Mouse (Mus musculus) right cerebral cortex, postnatal 10 days (tissue): ENCODE data around the gene Supt6.

Source experiments
- DNase-seq, 2 experiments: peaks; one replicate each; pipeline ENCODE4 v3.0.0; 2021; ENCODE audit warnings: low spot score in 2 of 2

Supt6 gene

DNA sequence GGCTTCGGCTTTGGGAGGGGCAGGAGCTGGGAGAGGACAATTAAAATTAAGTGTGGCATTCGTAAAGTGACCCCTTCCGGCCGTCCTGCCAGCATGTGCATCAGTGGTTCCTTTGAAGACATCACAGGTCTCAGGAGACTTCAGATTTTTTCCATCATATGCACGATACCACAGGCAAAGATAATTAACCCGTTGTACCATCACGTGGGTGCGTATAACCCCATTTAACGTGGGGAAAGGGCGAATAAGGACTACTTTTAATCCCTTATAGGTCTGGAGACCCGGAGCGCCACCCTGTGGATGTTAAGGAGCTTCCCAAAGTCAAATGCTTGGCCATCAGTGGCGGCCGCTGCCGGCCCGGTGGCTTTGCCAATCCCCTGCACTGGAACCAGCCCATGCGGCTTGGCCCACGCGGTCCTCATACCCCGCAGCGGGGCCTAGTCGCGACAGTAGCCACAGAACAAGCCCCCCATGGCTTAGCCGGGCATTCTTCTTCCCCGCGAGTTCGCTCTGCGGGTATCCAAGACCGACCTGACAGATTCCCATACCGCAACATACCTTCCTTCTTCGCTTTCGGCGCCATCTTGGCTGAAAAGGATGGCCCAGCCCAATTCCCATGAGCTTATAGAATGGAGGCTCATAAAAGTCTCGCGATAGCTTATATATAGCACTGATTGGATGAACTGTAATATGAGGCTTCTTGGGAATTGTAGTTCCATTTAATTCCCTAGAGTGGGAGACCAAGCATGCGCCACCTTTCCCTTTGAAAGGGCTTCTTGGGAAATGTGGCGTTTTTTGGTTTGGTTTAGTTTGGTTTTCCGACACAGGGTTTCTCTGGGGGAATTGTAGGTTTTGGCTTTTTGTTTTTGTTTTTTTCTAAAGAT lies 62.6 kb downstream of the Supt6 start, which contains the start of gene Rpl23a:
Gene Rpl23a (minus strand): TSS at position 624 of the 884 bp plus-strand sequence.
- peak; percentile 89 to 92 for DNase-seq

DNA sequence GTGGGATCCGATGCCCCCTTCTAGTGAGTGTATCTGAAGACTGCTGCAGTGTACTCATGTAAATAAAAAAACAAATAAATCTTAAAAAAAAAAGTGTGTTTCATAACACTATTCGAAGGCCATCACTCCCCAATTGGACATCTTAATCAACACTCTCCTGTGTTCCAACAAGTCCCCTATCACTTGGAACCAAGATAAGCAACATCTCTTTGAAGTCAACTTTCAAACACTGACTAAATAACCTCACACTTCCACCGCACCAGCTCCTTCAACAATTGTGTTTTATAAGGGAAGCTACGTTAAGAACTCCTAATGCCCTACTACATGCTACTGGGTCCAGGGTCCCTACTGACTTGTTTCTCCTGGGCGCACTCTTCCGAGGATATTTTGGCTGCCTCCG lies 63.3 kb downstream of the Supt6 start:
- no peak for DNase-seq

DNA sequence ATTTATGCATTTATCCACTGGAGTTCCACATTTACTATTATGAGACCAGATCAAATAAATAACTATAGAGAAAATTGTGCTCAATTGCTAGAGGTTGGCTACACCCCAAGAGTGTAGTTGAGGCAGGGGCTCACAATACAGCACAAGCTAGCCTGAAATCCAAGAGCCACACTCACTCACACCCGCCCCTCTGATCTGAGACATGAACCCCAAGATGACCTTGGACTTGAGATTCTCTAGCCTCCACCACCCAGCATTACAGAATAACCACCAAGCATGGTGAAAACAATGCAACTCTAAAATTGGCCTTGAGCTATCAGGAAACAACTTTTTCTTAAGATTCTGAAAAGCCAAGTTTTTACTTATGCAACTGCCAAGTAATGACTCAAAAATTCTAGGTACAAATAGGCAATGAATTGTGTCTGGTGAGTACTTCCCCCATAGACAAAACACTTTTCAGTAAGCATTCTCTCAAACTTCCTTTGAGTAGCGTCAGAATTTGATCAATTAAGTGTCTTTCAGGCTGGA lies 63.9 kb downstream of the Supt6 start:
- DNase-seq, result no peak

DNA sequence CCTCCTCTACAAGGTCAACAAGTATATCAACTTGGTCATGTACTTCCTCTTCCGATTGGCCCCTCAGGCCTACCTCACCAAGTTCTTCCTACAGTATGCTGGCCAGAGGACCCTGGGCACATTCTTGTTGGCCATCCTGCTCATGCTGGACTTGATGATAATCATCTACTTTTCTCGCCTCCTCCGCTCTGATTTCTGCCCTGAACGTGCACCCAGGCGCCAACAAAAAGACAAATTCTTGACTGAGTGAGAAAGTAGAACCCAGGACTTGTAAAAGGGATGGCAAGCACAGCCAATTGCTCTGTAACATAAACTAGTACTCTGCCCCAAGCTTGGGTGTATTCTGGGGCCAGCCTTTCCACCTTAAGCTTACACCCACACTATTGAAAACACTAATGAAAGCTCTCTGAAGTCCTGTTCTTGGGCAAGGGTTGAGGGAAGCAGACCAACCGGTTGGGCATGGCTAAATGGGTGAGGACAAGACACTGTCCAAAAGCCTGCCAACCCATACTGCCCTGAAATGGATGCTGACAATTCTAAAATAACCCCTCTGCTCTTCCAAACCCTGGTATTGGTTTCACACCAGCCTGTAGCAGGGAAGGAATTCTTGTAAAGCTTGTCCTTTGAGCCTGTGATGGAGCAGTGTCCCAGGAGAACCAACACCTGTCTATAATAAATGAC lies 65.6 kb downstream of the Supt6 start:
- no peak for DNase-seq

DNA sequence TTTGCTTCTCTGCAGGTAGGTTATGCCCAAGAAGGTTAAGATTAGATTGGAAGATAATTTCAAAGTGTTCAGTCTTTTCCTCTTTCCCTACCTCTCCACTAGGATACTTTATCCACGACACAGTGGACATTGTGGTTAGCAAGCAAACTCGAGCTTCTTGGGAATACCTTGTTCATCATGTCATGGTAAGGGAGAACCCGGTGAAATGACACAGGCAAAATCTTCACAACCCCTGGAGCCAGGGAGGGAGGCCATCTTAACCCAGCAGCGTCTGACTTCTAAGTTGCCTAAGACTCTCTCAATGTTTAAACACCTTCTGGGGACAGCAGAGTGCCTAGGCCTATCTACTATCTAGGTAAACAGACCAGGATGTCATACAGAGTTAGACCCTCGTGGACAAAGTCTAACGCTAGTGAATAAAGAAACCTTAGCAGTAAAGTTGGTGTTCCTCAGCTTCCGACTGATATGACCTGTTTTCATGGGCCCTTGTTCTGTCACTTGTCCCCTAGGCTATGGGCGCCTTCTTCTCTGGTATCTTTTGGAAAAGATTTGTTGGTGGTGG lies 66.3 kb downstream of the Supt6 start:
- DNase-seq, result no peak

DNA sequence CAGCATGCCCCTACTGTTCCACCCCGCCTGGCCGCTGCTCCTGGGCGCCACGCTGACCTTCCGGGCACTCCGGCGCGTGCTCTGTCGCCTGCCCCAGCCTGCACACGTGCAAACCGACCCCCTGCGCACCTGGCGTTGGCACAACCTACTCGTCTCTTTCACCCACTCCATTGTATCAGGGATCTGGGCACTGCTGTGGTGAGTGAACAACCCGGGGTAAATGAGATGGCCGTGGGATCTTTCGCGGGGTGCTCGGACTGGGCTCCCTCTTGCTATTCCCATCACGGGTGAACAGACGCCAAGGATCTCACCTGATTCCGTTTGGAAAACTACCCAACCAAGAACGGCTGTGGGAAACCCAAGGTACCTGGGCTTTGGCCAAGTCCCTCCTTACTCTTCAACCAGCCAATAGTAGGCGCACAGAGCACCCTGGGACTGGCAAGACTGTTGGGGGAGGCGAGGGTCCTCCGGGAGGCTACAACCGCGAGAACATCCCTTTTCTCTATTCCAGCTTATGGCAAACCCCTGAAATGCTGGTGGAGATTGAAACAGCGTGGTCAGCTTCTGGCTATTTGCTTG lies 66.8 kb downstream of the Supt6 start:
- DNase-seq, result peak; percentile 86 to 90

DNA sequence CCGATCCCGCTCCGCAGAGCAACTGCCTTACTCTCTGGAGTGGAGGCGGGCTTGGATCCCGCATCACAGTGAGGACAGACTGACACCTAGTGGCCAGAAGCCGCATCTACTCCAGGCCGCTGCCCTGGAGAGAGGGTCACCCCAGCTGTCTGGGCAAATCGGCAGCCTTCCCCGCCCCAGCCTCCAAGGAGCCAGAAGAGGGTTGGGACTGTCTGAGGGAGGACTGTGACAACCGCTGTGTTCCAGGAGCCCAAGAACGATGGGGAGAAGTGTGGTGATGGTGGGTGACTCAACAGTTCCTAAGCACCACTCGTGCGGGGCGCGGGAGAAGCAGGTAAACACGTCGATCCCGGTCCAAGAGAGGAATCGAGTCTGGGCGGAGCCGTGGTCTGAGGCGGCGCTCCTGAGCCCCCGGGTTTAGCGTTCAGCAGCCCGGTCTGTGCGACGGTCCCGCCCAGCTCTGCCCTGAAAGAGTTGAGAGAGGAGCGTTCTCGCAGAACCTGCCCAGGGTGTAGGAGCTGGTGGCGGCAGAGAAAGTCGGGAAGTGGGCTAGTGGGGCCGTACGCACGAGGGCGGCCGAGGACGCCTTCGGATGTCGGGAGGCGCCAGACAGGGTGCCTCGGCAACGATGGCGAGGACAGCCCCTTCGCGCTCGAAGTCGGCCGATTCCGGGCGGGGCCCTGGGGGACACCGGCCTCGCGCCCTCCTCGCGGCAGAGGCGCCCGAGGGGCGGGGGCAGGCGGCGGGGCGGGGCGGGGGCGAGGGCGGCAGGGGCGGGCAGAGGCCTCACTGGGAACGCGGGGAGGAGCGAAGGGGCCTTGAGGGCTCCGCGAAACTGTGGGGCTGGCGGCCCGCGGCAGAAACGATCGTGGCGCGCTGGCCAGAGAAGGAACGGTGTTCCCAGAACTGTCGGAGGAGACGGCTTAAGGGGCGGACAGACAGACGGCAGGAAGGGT lies 67.6 kb downstream of the Supt6 start:
- peak; percentile 94 to 95 for DNase-seq

DNA sequence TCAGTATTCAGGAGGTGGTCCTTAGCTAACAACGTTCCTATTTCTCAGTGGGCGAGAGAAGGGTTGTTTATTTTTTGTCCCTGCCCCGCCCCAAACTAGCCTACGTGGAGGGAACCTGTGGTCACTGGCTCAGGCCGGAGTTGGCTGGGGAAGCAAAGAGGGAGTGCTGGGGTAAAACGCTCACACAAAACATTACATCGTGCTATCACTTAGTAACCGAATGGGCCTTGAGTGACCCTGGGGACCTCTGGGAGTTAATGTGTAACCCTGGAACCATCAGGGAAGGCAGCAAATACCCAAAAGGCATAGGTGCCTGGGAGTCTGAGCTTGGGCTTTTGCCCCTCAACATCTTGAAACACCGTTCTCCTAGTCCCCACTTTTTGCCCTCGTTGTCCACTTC lies 68.3 kb downstream of the Supt6 start:
- DNase-seq, result no peak

DNA sequence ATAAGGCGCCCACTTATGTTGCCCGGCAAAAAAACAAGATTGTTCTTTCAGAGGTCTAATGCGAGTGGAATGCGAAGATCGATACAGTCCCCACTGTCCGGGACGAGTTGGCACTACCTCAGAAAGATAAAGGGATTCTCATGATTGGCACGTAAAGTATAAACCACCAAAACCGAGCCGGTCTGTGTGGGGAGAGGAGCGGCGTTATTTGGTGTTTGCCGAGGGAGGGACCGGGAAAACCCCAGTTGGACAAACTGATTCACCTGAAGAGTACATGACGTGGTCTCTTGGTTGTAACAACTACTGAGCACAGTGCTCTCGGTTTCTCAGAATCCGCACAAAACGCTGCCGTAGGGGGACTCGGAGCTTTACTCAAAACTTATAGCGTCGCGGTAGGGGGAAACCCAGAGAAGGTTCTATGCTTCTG lies 68.9 kb downstream of the Supt6 start:
- DNase-seq, result peak in 1 of 2 experiments; percentile 33

DNA sequence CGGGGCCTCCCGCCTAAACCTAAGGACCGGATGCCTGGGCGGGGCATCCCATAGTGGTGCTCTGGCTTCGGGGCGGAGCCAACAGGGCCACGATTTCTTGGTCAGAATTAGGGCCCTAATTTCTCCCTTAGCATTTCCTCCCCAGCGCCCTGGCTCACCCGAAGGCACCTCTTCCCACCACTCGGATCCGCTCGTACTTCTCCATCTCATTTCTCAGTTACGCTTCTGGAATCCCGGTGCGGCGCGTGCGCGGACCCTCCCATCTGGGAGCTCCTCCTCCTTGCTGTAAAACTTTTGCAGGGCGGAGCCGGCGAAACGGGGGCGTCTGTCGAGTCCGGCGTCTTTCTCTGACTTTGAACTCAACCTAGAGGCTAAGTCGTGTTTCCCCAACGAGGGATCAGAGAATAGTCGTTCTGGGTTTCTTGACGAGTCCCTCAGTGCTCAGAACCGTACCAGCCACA lies 69.4 kb downstream of the Supt6 start, which contains the start of the genes Nek8 and Tlcd1:
Gene Nek8 (minus strand): TSS at position 274 of the 461 bp plus-strand sequence.
Gene Tlcd1 (plus strand): TSS at position 310 of the 461 bp plus-strand sequence.
- DNase-seq, result peak; percentile 87 to 89

DNA sequence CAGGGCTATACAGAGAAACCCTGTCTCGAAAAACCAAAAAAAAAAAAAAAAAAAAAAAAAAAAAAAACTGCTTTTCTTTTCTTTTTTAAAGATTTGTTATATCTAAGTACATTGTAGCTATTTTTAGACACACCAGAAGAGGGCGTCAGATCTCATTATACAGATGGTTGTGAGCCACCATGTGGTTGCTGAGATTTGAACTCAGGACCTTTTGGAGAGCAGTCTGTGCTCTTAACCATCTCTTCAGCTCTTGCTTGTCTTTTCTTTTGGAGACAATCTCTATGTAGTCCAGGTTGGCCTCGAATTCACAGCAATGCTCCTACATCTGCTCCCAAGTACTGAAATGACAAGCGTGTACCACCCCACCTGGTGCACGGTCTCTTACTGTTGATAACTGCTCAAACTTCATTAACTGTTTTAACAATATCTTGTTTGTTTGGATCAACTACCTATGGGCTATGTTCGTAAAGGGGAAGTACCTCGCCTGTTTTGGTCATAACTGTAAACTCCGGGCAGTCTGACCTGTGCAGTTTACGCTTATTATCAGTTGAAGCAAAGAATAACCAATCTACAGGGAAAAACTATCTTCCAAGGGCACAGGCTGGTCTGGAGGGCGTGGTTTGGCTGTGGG lies 69.9 kb downstream of the Supt6 start:
- no peak for DNase-seq

DNA sequence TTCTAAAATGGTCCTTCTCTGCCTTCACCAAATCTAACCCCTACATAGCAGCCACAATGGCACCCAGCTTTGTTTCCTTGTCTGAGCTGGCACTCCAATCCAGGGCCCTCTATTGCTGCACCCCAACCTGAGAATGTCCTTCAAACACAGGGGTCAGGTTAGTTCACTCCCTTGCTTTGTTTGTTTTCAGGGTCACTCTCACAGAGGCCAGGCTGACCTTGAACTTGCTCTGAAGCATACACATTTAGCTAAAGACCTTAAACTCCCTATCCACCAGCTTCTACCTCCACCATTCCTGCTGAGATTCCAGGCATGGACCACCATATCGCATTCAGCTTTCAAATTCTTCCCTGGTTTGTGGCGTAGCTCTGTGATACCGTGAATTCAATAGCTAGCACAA lies 71.3 kb downstream of the Supt6 start:
- no peak for DNase-seq

DNA sequence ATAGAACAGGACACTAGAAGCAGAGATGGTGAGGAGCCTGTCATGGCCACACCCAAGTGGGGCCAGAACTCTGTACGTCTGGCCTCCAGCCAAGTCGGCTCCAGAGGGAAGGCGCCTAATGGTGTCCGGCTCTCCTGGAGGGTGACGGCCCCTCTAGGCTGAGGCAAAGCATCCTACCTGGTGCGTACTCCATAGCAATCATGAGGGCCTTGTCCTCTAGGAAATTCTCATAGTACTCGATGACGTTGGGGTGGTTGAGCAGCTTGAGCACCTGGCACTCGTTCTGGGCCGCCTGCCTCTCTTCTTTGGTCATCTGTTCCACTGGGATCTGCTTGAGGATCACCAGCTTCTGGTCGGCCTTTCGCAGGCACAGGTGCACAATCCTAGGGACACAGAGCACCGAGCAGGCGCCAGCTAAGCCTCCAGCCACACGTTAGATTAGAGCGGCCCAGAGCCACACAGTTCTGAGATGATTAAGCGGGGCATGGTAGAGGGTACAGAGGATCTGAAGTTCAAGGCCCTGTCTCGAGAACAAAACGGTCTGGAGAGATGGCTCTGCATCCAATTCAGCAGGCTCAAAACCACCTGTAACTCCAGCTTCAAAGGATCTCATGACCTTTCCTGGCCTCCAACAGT lies 72.9 kb downstream of the Supt6 start:
- DNase-seq, result no peak

DNA sequence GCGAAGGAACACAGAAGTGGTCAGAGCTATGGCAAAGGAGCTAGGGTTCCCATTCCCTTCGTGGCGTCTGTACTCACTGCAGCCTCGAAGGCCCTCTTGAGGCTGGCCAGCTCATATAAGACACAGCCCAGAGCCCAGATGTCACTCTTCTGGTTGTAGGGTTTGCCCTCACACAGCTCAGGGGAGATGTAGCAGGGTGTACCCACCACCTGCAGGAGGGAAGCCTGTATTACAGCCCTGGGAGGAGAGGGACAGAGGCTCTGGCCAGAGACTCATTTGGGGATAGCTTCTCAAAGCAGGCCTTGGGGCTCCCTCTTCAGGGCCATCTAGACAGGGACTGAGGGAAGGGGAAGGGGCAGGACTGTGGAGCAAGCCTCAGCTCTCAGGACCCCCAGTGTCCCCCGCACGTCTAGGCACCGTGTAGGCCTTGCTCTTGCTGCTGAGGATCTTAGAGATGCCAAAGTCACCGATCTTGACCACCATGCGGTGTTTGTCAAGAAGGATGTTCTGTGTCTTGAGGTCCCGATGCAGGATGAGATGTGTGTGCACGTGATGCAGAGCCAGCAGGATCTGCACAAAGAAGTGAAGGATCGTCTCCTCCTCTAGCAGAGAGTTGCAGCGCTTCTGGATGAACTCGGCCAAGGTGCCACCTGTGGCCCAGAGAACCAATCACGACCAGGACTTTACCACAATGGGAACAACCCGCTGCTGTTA lies 73.6 kb downstream of the Supt6 start:
- DNase-seq, result peak in 1 of 2 experiments; percentile 38

DNA sequence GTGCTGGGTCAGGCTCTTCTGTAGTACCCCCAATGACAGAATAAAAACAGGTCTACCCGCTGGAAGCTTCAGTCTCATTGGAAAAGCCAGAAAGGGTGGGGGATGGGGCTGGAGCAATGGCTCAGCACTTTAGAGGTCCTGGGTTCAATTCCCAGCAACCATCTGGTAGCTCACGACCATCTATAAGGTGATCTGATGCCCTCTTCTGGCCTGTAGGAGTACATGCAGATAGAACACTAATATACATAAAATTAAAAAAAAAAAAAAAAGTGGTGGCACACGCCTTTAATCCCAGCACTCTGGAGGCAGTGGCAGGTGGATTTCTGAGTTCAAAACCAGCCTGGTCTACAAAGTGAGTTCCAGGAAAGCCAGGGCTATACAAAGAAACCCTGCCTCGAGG lies 74.5 kb downstream of the Supt6 start:
- DNase-seq, result no peak

DNA sequence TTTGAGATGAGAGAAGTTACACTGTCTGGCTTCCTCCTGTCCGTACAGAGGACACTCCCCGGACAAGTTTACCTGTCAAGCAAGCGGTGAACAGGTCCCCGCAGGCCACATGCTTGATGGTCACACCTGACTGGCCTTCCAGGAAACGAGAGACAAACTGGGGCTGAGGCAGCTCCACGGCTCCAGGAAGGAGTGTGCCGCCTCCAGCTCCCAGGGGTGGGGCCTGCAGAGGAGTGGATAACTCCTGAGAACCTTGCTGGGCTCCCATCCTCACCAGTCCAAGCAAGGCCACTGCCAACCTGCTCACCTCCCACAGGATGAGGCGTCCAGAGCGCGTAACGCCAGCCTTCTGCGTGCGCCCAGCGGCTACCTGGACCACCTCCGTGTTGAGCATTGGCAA lies 75.5 kb downstream of the Supt6 start:
- no peak for DNase-seq

DNA sequence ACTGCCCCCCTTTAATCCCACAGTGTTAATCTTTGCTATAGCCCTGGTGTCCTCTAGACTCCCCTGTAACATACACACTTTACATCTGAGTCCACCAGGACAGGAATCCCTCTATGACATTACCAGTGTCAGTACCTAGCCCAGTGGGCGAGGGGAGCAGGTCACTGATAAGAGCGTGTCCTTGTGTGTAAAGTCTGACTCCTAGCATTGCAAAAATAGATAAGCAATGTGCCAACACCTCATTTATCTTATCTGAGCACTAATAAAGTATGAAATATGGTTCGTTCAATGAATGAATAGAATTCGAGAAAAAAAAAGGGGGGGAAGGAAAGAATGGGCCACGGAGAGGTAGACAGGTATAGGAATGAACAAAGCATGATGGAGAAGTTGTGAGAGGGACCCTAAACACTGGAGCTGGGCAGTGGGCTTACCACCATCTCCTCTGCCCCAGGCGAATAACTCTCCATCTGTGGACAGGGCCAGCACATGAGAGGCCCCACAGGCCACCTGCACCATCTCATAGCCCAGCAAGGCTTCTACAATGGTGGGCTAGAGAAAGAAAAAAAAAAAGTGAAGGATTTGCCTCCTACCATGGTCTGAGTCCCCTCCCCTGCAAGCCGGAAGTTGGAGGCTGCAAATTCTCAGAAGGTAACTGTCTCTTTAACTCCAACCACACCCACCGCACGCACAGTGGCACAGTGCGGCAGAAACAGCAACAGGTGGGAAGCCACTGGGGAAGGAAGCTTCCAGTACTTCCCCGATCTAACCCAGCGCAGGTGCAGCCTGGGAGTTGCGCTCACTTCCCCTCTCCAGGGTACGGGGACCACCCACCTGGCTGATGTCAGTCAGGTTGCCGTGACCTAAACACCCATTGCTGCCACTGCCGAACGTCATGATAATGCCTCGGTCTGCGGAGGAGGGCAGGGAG lies 77.0 kb downstream of the Supt6 start:
- no peak for DNase-seq
